Mouse (Mus musculus) liver, embryonic 14.5 days (tissue): ENCODE measurements at regions not wholly inside any gene's neighbourhood (a gene's known extent, or its start where the extent isn't known, plus 50 kb on each side); places are given as distances from the start of the nearest gene placed in this dataset.

Experiments
- ATAC-seq: fragments of 200-750 bp; cut with Nextera tagmentation; 2 replicates; pipeline ENCODE4 v1.8.0; 2017; ENCODE audit warnings: moderate number of reproducible peaks, mild to moderate bottlenecking, moderate library complexity; ENCODE audit not compliant: insufficient read depth
- DNase-seq, 3 experiments: peaks; one replicate each; pipeline ENCODE4 v3.0.0-alpha.2; 2012 to 2013; ENCODE audit warnings: low read depth in 3 of 3, low spot score in 3 of 3
- H3K27ac ChIP-seq: fragments of 300-500 bp; sonication (generic); 2 replicates; pipeline ENCODE4 v1.5.1; 2014; ENCODE audit warnings: moderate library complexity, mild to moderate bottlenecking, control low read depth, inconsistent platforms
- H3K27me3 ChIP-seq: fragments of 300-500 bp; sonication (generic); 2 replicates; pipeline ENCODE4 v1.6.1; 2014; ENCODE audit warnings: mild to moderate bottlenecking, low read length, moderate library complexity; ENCODE audit not compliant: control insufficient read depth, insufficient read depth
- H3K36me3 ChIP-seq: fragments of 300-500 bp; sonication (generic); replicated peaks from 2 replicates; pipeline ENCODE4 v1.6.1; 2014; ENCODE audit warnings: low read depth; ENCODE audit not compliant: control insufficient read depth, insufficient read depth
- H3K4me1 ChIP-seq, 2 experiments: fragments of 200-500 bp in 1 of 2; fragments of 300-500 bp in 1 of 2; sonication (generic) in 1 of 2; replicated peaks; 2 replicates each; pipeline ENCODE4 v1.6.1; 2012 to 2014; ENCODE audit warnings: antibody characterized with exemption in 1 of 2, inconsistent platforms in 1 of 2, low read length in 1 of 2; ENCODE audit not compliant: control insufficient read depth in 2 of 2, insufficient read depth in 2 of 2
- H3K4me2 ChIP-seq: fragments of 300-500 bp; sonication (generic); 2 replicates; pipeline ENCODE4 v1.6.1; 2014; ENCODE audit warnings: low read depth, mild to moderate bottlenecking, control low read depth, moderate library complexity
- H3K4me3 ChIP-seq, 2 experiments: fragments of 200-500 bp in 1 of 2; fragments of 300-500 bp in 1 of 2; sonication (generic) in 1 of 2; 2 replicates each; pipeline ENCODE4 v1.5.1; 2012 to 2014; ENCODE audit warnings: low read depth in 2 of 2, low read length in 2 of 2, mild to moderate bottlenecking in 2 of 2, control low read depth in 1 of 2, inconsistent platforms in 1 of 2, moderate library complexity in 1 of 2; ENCODE audit not compliant: insufficient read depth in 1 of 2
- H3K9ac ChIP-seq: fragments of 300-500 bp; sonication (generic); replicated peaks from 2 replicates; pipeline ENCODE4 v1.6.1; 2014; ENCODE audit warnings: mild to moderate bottlenecking, control low read depth, moderate library complexity
- H3K9me3 ChIP-seq: fragments of 300-500 bp; sonication (generic); 2 replicates; pipeline ENCODE4 v1.6.1; 2016; ENCODE audit warnings: low read length, mixed read lengths; ENCODE audit not compliant: control insufficient read depth
- CTCF ChIP-seq: IDR thresholded peaks from 2 replicates; pipeline ENCODE4 v1.5.1; 2016; ENCODE audit warnings: antibody characterized with exemption, low read depth, control low read depth
- EP300 ChIP-seq: IDR thresholded peaks from 2 replicates; pipeline ENCODE4 v1.6.1; 2016; ENCODE audit warnings: antibody characterized with exemption, low read depth
- WGBS: fragments of 180-500 bp; shearing (Covaris S2); extraction: QIAGEN DNeasy Blood & Tissue Kit; methylation state at CpG from one replicate; pipeline ENCODE4 v1.1.7; 2014; ENCODE audit not compliant: insufficient replicate concordance; 5-methylcytosine and 5-hydroxymethylcytosine counted together

DNA sequence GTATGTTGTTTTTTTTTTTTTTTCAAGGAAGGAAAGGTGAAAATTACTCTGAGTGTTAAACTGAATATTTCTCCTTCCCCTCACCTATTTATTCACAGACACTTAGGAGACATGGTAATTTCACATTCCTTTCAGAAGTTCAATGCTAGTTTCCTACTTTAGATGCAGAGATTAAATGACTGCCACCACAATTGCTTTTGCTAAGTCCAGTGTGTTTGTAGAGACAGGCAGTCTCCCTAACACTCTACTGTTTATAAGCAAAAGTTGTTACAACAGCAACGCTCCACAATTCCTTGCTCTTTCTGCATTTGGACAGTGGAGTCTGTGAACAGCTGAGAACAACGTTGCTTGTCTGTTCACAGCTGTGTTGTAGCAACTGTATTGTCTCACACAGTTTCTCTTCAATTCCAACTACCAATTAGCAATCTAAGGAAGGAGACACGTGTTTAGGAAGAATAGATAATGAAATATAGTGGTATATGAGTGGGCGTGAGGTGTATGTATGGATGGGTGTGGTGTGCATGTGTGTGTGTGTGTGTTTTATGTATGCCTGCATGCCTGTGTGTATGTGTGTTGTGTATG lies 179.7 kb upstream of the Stac start:
- Histone ChIP-seq H3K4me3 (no peak overlapping the region), H3K9ac (no peak overlapping the region), H3K9me3 (no peaks in the 10 kb centered on the region), H3K27ac (no peak overlapping the region), H3K4me1 (no peaks in the 10 kb centered on the region), H3K4me2 (no peak overlapping the region), H3K27me3 (no peaks in the 10 kb centered on the region), H3K36me3 (no peaks in the 10 kb centered on the region)
- ATAC-seq (no peak), DNase-seq (no peak)
- 50% methylated on average over 4 of the region's 4 CpGs for WGBS
- TF ChIP-seq CTCF: no peak
- no peak for TF ChIP-seq EP300

DNA sequence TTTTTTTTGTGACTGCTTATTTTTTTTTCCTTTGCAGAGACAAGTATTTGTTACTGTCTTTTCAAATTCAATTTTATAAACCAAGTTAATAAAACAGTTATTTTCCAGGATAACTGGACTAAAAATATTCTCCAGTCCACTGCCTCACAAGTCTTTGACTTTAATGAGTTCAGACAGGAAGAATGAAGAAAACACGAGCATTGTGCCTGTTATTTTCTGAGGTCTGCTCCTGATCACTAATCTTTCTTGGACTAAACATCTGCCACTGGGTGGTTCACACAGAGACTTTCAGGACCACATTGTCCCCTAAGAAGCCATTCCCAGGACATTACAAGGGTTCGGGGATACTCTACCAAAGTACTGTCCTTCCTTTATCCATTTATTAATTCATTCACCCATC lies 167.9 kb upstream of the Stac start:
- Histone ChIP-seq H3K9me3 (no peaks in the 10 kb centered on the region), H3K4me3 (no peak overlapping the region), H3K9ac (no peak overlapping the region), H3K4me1 (no peaks in the 10 kb centered on the region), H3K36me3 (no peaks in the 10 kb centered on the region), H3K27ac (no peak overlapping the region), H3K4me2 (no peak overlapping the region), H3K27me3 (no peaks in the 10 kb centered on the region)
- 46% methylated on average over 2 of the region's 2 CpGs for WGBS
- no peak for ATAC-seq
- TF ChIP-seq EP300: no peak
- no peak for TF ChIP-seq CTCF
- no peak for DNase-seq

DNA sequence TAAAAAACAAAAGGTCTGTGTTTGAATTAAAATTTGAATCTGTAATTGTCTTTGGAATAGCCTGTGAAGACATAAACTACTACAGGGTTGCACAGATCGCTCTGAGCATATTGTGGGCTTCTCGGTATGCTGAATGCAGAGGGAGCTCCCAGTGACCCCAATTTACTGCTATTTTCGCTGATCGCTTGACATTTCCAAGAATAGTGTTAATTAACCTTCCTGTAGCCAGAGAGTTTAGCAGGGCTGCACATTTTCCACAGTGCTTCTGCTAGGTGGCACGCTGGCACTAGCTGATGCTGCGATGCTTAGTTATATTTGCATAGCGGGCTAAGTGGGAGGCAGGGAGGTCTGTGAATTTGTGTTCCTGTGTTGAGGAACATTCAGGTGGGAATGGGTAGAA lies 164.8 kb upstream of the Stac start:
- no peak overlapping the region for H3K9ac ChIP-seq
- H3K27ac ChIP-seq: no peak overlapping the region
- H3K4me3 ChIP-seq: no peak overlapping the region
- TF ChIP-seq CTCF: no peak
- no peak for TF ChIP-seq EP300
- no peak overlapping the region for H3K4me2 ChIP-seq
- 64% methylated on average over 7 of the region's 7 CpGs for WGBS
- no peaks in the 10 kb centered on the region for H3K36me3 ChIP-seq
- H3K4me1 ChIP-seq: no peaks in the 10 kb centered on the region
- ATAC-seq (no peak), DNase-seq (no peak)
- no peaks in the 10 kb centered on the region for H3K27me3 ChIP-seq
- H3K9me3 ChIP-seq: no peaks in the 10 kb centered on the region

DNA sequence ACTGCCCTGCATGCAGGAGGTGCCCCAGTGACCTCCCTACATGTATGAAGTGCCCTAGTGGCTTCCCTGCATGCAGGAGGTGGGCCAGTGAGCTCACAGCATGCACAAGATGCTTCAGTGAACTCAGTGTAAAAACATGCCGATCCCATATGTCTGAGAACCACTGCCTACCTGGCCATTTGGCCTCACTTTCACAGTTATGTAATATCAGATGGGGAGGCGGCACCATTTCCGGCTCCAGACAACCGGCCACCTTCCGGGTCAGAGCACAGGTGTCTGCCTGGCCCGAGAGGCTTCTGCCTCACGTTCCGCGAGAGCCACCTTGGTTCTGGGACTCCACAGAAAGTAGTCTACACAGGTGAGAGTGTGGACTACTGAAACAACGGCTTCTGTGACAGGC lies 156.2 kb upstream of the Stac start:
- ATAC-seq (no peak), DNase-seq (no peak)
- TF ChIP-seq EP300 (no peak), CTCF (no peak)
- Histone ChIP-seq H3K4me1 (no peaks in the 10 kb centered on the region), H3K9me3 (no peaks in the 10 kb centered on the region), H3K27ac (no peak overlapping the region), H3K36me3 (no peaks in the 10 kb centered on the region), H3K4me2 (no peak overlapping the region), H3K9ac (no peak overlapping the region), H3K4me3 (no peak overlapping the region), H3K27me3 (no peaks in the 10 kb centered on the region)
- 71% methylated on average over 10 of the region's 10 CpGs for WGBS

DNA sequence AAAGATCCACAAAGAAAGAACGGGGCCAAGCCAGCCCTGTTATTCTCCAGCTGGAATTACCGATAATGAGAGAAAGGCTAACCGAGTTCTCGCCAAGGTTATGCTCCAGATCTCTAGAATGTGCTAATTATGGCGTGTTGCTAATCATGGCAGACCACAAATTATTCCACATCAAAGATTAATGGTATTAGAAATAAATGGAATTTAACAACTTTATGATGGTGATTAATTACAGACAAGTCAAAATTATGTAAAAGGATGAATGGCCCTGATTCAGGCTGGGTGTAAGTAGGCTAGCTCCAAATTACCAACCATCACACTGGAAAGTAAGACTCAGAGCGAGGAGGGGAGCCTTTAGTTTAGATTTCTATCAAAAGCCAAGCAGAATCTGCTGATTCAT lies 151.0 kb upstream of the Stac start:
- Histone ChIP-seq H3K4me3 (no peak overlapping the region), H3K9me3 (no peaks in the 10 kb centered on the region), H3K36me3 (no peaks in the 10 kb centered on the region), H3K9ac (no peak overlapping the region), H3K4me1 (no peaks in the 10 kb centered on the region), H3K27ac (no peak overlapping the region), H3K4me2 (no peak overlapping the region), H3K27me3 (no peaks in the 10 kb centered on the region)
- WGBS: 53% methylated on average over 6 of the region's 6 CpGs
- TF ChIP-seq EP300: no peak
- no peak for TF ChIP-seq CTCF
- ATAC-seq (no peak), DNase-seq (no peak)
